Mouse (Mus musculus) liver, adult 2 months (tissue): ENCODE data around the gene Nedd4. TPM values are rescaled to one million over a fixed set of nuclear protein-coding genes. Genes with fewer than 3 reads are reported as not detected.

Source experiments
- DNase-seq: peaks from one replicate; pipeline ENCODE4 v3.0.0-alpha.2; 2011; ENCODE audit warnings: low read depth, low spot score; ENCODE audit errors: extremely low read depth
- H3K27ac ChIP-seq: fragments of 200-500 bp; replicated peaks from 2 replicates; pipeline ENCODE4 v1.5.1; 2012; ENCODE audit warnings: low read depth, mild to moderate bottlenecking, control low read depth, inconsistent platforms, low read length; ENCODE audit not compliant: insufficient read depth
- H3K27me3 ChIP-seq: fragments of 200-500 bp; 2 replicates; pipeline ENCODE4 v1.6.1; 2012; ENCODE audit warnings: mild to moderate bottlenecking, moderate library complexity, low read length, inconsistent platforms; ENCODE audit not compliant: control insufficient read depth, insufficient read depth
- H3K36me3 ChIP-seq: fragments of 200-500 bp; 2 replicates; pipeline ENCODE4 v1.6.1; 2012; ENCODE audit warnings: low read length, inconsistent platforms; ENCODE audit not compliant: control insufficient read depth, insufficient read depth
- H3K4me1 ChIP-seq: fragments of 200-500 bp; 2 replicates; pipeline ENCODE4 v1.6.1; 2011; ENCODE audit warnings: low read length; ENCODE audit not compliant: control insufficient read depth, insufficient read depth
- H3K4me3 ChIP-seq: fragments of 200-500 bp; 2 replicates; pipeline ENCODE4 v1.5.1; 2011; ENCODE audit warnings: low read depth, mild to moderate bottlenecking, control low read depth, low read length, moderate library complexity; ENCODE audit not compliant: insufficient read depth
- H3K79me2 ChIP-seq: fragments of 200-500 bp; 2 replicates; pipeline ENCODE4 v1.6.1; 2012; ENCODE audit warnings: inconsistent platforms, mild to moderate bottlenecking, low read length, moderate library complexity; ENCODE audit not compliant: control insufficient read depth, insufficient read depth
- H3K9ac ChIP-seq: fragments of 200-500 bp; 2 replicates; pipeline ENCODE4 v1.6.1; 2012; ENCODE audit warnings: low read depth, mild to moderate bottlenecking, control low read depth, inconsistent platforms, low read length
- CTCF ChIP-seq: fragments of 200-500 bp; IDR thresholded peaks from 2 replicates; pipeline ENCODE4 v1.5.1; 2011; ENCODE audit warnings: low read depth, low read length, control low read depth
- POLR2A ChIP-seq: fragments of 200-500 bp; IDR thresholded peaks from 2 replicates; pipeline ENCODE4 v1.6.1; 2011; ENCODE audit warnings: low read length, control low read depth; ENCODE audit not compliant: insufficient read depth; ENCODE audit errors: extremely low read depth
- WGBS: fragments of 180-500 bp; shearing (Covaris S2); methylation state at CpG from one replicate; pipeline ENCODE4 v1.1.7; 2018; 5-methylcytosine and 5-hydroxymethylcytosine counted together
- polyA plus RNA-seq: library from polyadenylated mRNA; depleted of rRNA; stranded (reverse); fragments of >200 nt; gene quantifications from 2 replicates; pipeline ENCODE4 v1.2.3, GENCODE M21; 2012; rRNA removed
- total RNA-seq: library from RNA; depleted of rRNA; stranded (reverse); fragments of >200 nt; gene quantifications from 2 replicates; pipeline ENCODE4 v1.2.3, GENCODE M21; 2014; rRNA removed

The Nedd4 gene
- total RNA-seq (123 and 142 TPM in 2 replicates), polyA plus RNA-seq (45.6 and 51.7 TPM in 2 replicates)

- peaks cover 7% of the 10 kb centered on the region; the same call in 1 of the 2 replicates for H3K36me3 ChIP-seq
- peaks cover 16% of the 10 kb centered on the region for H3K4me1 ChIP-seq
- no peaks in the 10 kb centered on the region for H3K27me3 ChIP-seq
- H3K79me2 ChIP-seq = peaks cover 20% of the 10 kb centered on the region; the same call in 1 of the 2 replicates
- peak within 1 kb of the TSS; percentile 100 for H3K9ac ChIP-seq
- peak; percentile 65 for DNase-seq
- WGBS = under 1% methylated on average over 79 of the region's 83 CpGs
- H3K27ac ChIP-seq = peak within 1 kb of the TSS; percentile 98
- peak within 1 kb of the TSS; percentile 100 for H3K4me3 ChIP-seq
- TF ChIP-seq CTCF (no peak), POLR2A (peak; percentile 94)
These were observed at the start of gene Nedd4 for GRCm38 (mm10) chr9:72661895-72662661. Gene Nedd4, plus strand, starts transcription at chr9:72662346.

GRCm38 (mm10) chr9:72613884-72614283, 48.3 kb upstream of the Nedd4 start:
- WGBS = 32% methylated on average over 2 of the region's 2 CpGs
- DNase-seq = no peak
- Histone ChIP-seq H3K27ac (no peak overlapping the region), H3K27me3 (no peaks in the 10 kb centered on the region), H3K36me3 (peaks cover 44% of the 10 kb centered on the region), H3K4me1 (no peaks in the 10 kb centered on the region), H3K4me3 (no peak overlapping the region), H3K79me2 (no peaks in the 10 kb centered on the region), H3K9ac (no peak overlapping the region)
- no peak for TF ChIP-seq CTCF
- TF ChIP-seq POLR2A = no peak

- no peak overlapping the region for H3K9ac ChIP-seq
- H3K4me1 ChIP-seq = no peaks in the 10 kb centered on the region
- H3K27me3 ChIP-seq = no peaks in the 10 kb centered on the region
- no peaks in the 10 kb centered on the region for H3K79me2 ChIP-seq
- no peak for TF ChIP-seq CTCF
- TF ChIP-seq POLR2A = no peak
- WGBS = 87% methylated on average over 6 of the region's 6 CpGs
- H3K27ac ChIP-seq = no peak overlapping the region
- H3K4me3 ChIP-seq = no peak overlapping the region
- no peak for DNase-seq
- peaks cover 48% of the 10 kb centered on the region for H3K36me3 ChIP-seq
These were observed 47.2 kb upstream of the Nedd4 start for GRCm38 (mm10) chr9:72614786-72615480.

GRCm38 (mm10) chr9:72618037-72618436, 44.1 kb upstream of the Nedd4 start:
- no peak overlapping the region for H3K27ac ChIP-seq
- H3K4me1 ChIP-seq = no peaks in the 10 kb centered on the region
- WGBS = 96% methylated on average over 3 of the region's 3 CpGs
- H3K9ac ChIP-seq = no peak overlapping the region
- TF ChIP-seq POLR2A = no peak
- no peak for TF ChIP-seq CTCF
- H3K27me3 ChIP-seq = no peaks in the 10 kb centered on the region
- H3K36me3 ChIP-seq = peaks cover 47% of the 10 kb centered on the region
- no peak overlapping the region for H3K4me3 ChIP-seq
- no peaks in the 10 kb centered on the region for H3K79me2 ChIP-seq
- DNase-seq = no peak

GRCm38 (mm10) chr9:72623605-72624004, 38.5 kb upstream of the Nedd4 start:
- WGBS = 54% methylated on average over 1 of the region's 1 CpGs
- Histone ChIP-seq H3K9ac (no peak overlapping the region), H3K4me1 (peaks cover 7% of the 10 kb centered on the region; the same call in 1 of the 2 replicates), H3K36me3 (peaks cover 15% of the 10 kb centered on the region), H3K27ac (no peak overlapping the region), H3K4me3 (no peak overlapping the region), H3K27me3 (no peaks in the 10 kb centered on the region), H3K79me2 (no peaks in the 10 kb centered on the region)
- TF ChIP-seq CTCF = no peak
- no peak for TF ChIP-seq POLR2A
- no peak for DNase-seq
